ENCODE assay signal across 19 mouse cellular contexts in the genomic region with DNA sequence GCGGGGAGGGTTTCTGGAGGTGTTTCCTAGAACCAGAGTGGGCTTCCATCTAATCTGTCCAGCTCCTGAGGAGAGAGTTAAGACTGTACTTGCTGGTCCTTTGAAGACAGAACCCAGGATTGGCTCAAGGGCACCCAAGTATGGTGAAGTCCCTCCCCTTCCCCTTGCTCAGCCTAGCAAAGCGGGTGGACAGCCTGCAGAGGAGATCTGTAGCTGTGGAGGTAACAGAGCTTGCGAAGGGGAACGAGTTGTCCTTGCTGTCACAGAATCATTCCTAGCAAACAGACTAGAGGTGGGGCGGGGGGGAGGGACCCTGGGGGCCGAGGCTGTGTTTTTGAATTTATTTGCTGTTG. TPM values are rescaled to one million over a fixed set of nuclear protein-coding genes. Genes with fewer than 3 reads are reported as not detected.
A peak's percentile ranks its signal among the peaks of the same experiment; 100 is the strongest.
DNase-seq lines count a peak whose midpoint lies in the region; ATAC-seq and TF ChIP-seq lines count a peak whose summit lies in the region.
"Had no signal": no experiment of that assay in that cellular context is flagged by ENCODE, and none has a peak within 500 bp of the region (broad histone marks: within the 10 kb centered on the region; RNA-seq: fewer than 3 reads in every experiment).

No protein-coding gene starts in this region.

- dilution Hi-C loops in CH12.LX (cut with MboI; ENCODE audit: extremely low pct_ligation_motif_present, extremely low pct_unique_long_range_greater_than_20kb, low sequenced_read_pairs), result no loop called here

- no peak for TF ChIP-seq CTCF in CH12.LX (conservative IDR thresholded peaks at IDR 0.05 in 1 of 2, IDR thresholded peaks at IDR 0.05 in 1 of 2; ENCODE audit: low read depth in 2 of 2, low read length in 2 of 2)
- TF ChIP-seq CTCF in kidney, postnatal 0 days (IDR thresholded peaks at IDR 0.05; ENCODE audit: low read depth), result no peak

- no peak overlapping the region for H3K9ac ChIP-seq in kidney, embryonic 14.5 days (ENCODE audit: low read depth, low read length)
- no peak overlapping the region for H3K9ac ChIP-seq in CH12.LX (ENCODE audit: insufficient read depth, low read depth)
- H3K9ac ChIP-seq in kidney, postnatal 0 days (ENCODE audit: low read depth, low read length), result no peak overlapping the region
- H3K9ac ChIP-seq: heart, embryonic 13.5 days; hindbrain, embryonic 14.5 days had no signal

- in situ Hi-C loops in CH12.LX (cut with MboI; ENCODE audit: low pct_ligation_motif_present, low pct_unique_long_range_greater_than_20kb, low sequenced_read_pairs), result no loop called here

- TF ChIP-seq RAD21 in CH12.LX (IDR thresholded peaks at IDR 0.05; ENCODE audit: low read depth, low read length), result no peak

- no peak for DNase-seq in kidney, adult 9 months
- DNase-seq in A20 (ENCODE audit: low read depth, low spot score) (peak; percentile 16), CH12.LX (ENCODE audit: extremely low read depth) (peak; percentile 53)
- peak; percentile 65 for DNase-seq in kidney, postnatal 0 days (ENCODE audit: low spot score)
- no peak for DNase-seq in urinary bladder, adult 2 months (ENCODE audit: low spot score)
- no peak for DNase-seq in left cerebral cortex, adult 8-10 months (ENCODE audit: low spot score in 2 of 2)
- DNase-seq in forebrain, embryonic 10.5 days (ENCODE audit: extremely low spot score, low spot score), result no peak
- DNase-seq: adrenal gland, postnatal 14 days; cerebellum, postnatal 10 days; gastrocnemius, postnatal 36 days; heart, postnatal 4 days had no signal

- H3K4me1 ChIP-seq in kidney, embryonic 14.5 days (ENCODE audit: control insufficient read depth, insufficient read depth, low read length), result no peaks in the 10 kb centered on the region
- peaks cover 20 to 49% of the 10 kb centered on the region in 2 experiments for H3K4me1 ChIP-seq in CH12.LX (ENCODE audit: control insufficient read depth in 1 of 2, insufficient read depth in 2 of 2)
- peaks cover 15% of the 10 kb centered on the region; the same call in 1 of the 2 replicates for H3K4me1 ChIP-seq in kidney, postnatal 0 days (replicated peaks; ENCODE audit: insufficient read depth, low read length)
- peaks cover 26% of the 10 kb centered on the region for H3K4me1 ChIP-seq in forebrain, embryonic 10.5 days
- H3K4me1 ChIP-seq: heart, embryonic 13.5 days had no signal

- no peak for TF ChIP-seq EP300 in CH12.LX (IDR thresholded peaks at IDR 0.05; ENCODE audit: low read length)

- TF ChIP-seq POLR2A in CH12.LX (IDR thresholded peaks at IDR 0.05; ENCODE audit: low read depth, low read length), result no peak

- H3K27ac ChIP-seq in kidney, embryonic 14.5 days (ENCODE audit: low read depth, low read length), result no peak overlapping the region
- H3K27ac ChIP-seq in CH12.LX (ENCODE audit: insufficient read depth, low read depth), result no peak overlapping the region
- H3K27ac ChIP-seq in kidney, postnatal 0 days, result peak overlapping the region; percentile 31; the same call in 1 of the 2 replicates
- no peak overlapping the region for H3K27ac ChIP-seq in forebrain, embryonic 10.5 days
- H3K27ac ChIP-seq: embryonic facial prominence, embryonic 10.5 days; heart, embryonic 13.5 days; hindbrain, embryonic 14.5 days had no signal

- H3K4me3 ChIP-seq in kidney, embryonic 14.5 days (ENCODE audit: low read length), result no peak overlapping the region
- H3K4me3 ChIP-seq in CH12.LX (replicated peaks in 1 of 3; ENCODE audit: low read depth in 2 of 3, low read length in 2 of 3, poor library complexity in 1 of 3), result peak overlapping the region in 1 of 3 experiments; percentile 44
- H3K4me3 ChIP-seq in kidney, postnatal 0 days (replicated peaks; ENCODE audit: low read depth, low read length), result no peak overlapping the region
- H3K4me3 ChIP-seq in forebrain, embryonic 10.5 days, result no peak overlapping the region
- H3K4me3 ChIP-seq: embryonic facial prominence, embryonic 10.5 days; heart, embryonic 13.5 days had no signal

- H3K4me2 ChIP-seq in kidney, embryonic 14.5 days (replicated peaks; ENCODE audit: low read depth, low read length), result peak overlapping the region; percentile 3; the same call in 1 of the 2 replicates
- peak overlapping the region; percentile 92 for H3K4me2 ChIP-seq in CH12.LX (ENCODE audit: insufficient read depth, low read depth, poor library complexity, severe bottlenecking)
- H3K4me2 ChIP-seq in kidney, postnatal 0 days (ENCODE audit: low read length), result peak overlapping the region; percentile 30
- H3K4me2 ChIP-seq: heart, embryonic 13.5 days; hindbrain, embryonic 14.5 days had no signal

- peak; percentile 56; the same call in 1 of the 2 replicates for ATAC-seq in kidney, embryonic 14.5 days (ENCODE audit: low FRiP score, low TSS enrichment)
- peak; percentile 48; the same call in 1 of the 2 replicates for ATAC-seq in kidney, postnatal 0 days (replicated peaks; ENCODE audit: low FRiP score, low read depth)
- ATAC-seq: activated CD4-positive, CD25-positive, alpha-beta regulatory T cell, adult 4 months; forebrain, embryonic 14.5 days had no signal

- 42% methylated on average over 6 of the region's 6 CpGs for WGBS in kidney, embryonic 14.5 days
- WGBS in kidney, postnatal 0 days, result 40% methylated on average over 6 of the region's 6 CpGs
- 75% methylated on average over 6 of the region's 6 CpGs for WGBS in forebrain, embryonic 10.5 days

- H3K79me2 ChIP-seq in CH12.LX (replicated peaks; ENCODE audit: control insufficient read depth, extremely low read depth, insufficient read depth, poor library complexity, severe bottlenecking), result no peaks in the 10 kb centered on the region

- H3K27me3 ChIP-seq in kidney, embryonic 14.5 days (ENCODE audit: control insufficient read depth, insufficient read depth, low read length), result no peaks in the 10 kb centered on the region
- no peaks in the 10 kb centered on the region for H3K27me3 ChIP-seq in CH12.LX (replicated peaks)
- H3K27me3 ChIP-seq in kidney, postnatal 0 days (ENCODE audit: insufficient read depth, low read length), result no peaks in the 10 kb centered on the region
- H3K27me3 ChIP-seq in forebrain, embryonic 10.5 days (ENCODE audit: poor library complexity, severe bottlenecking), result peaks cover 49% of the 10 kb centered on the region

- no peaks in the 10 kb centered on the region for H3K36me3 ChIP-seq in kidney, embryonic 14.5 days (ENCODE audit: control insufficient read depth, insufficient read depth, low read length)
- H3K36me3 ChIP-seq in CH12.LX (replicated peaks in 1 of 2; ENCODE audit: control insufficient read depth in 1 of 2, insufficient read depth in 1 of 2, low read length in 1 of 2), result peaks cover 0 to 7% of the 10 kb centered on the region in 2 experiments
- no peaks in the 10 kb centered on the region for H3K36me3 ChIP-seq in kidney, postnatal 0 days (ENCODE audit: insufficient read depth, low read length)
- H3K36me3 ChIP-seq in forebrain, embryonic 10.5 days (replicated peaks), result no peaks in the 10 kb centered on the region
- H3K36me3 ChIP-seq: embryonic facial prominence, embryonic 10.5 days; heart, embryonic 13.5 days had no signal

- H3K9me3 ChIP-seq in kidney, embryonic 14.5 days (ENCODE audit: control insufficient read depth, low read length), result no peaks in the 10 kb centered on the region
- no peaks in the 10 kb centered on the region for H3K9me3 ChIP-seq in CH12.LX (replicated peaks; ENCODE audit: low read length)
- H3K9me3 ChIP-seq in kidney, postnatal 0 days (replicated peaks; ENCODE audit: low read length), result no peaks in the 10 kb centered on the region
- H3K9me3 ChIP-seq in forebrain, embryonic 10.5 days, result no peaks in the 10 kb centered on the region
- H3K9me3 ChIP-seq: embryonic facial prominence, embryonic 10.5 days; heart, embryonic 13.5 days had no signal

TF ChIP-seq in CH12.LX, 34 proteins besides CTCF, POLR2A, EP300 and RAD21:
- TF ChIP-seq USF1 (IDR thresholded peaks at IDR 0.05; ENCODE audit: low read depth, low read length), result no peak
- no peak for TF ChIP-seq UBTF (IDR thresholded peaks at IDR 0.05; ENCODE audit: low read depth, low read length)
- TF ChIP-seq CHD1 (IDR thresholded peaks at IDR 0.05; ENCODE audit: low read depth, low read length), result no peak
- TF ChIP-seq JUN (IDR thresholded peaks at IDR 0.05; ENCODE audit: insufficient read depth, low read depth, low read length), result no peak
- no peak for TF ChIP-seq MYC (IDR thresholded peaks at IDR 0.05; ENCODE audit: low read depth, low read length)
- TF ChIP-seq ZC3H11A (IDR thresholded peaks at IDR 0.05; ENCODE audit: low read depth, low read length), result no peak

RNA-seq across cellular contexts. Expression of a gene that starts 0.9 kb away (rescaled TPM):
- 0.21 and 0.35 TPM in 2 replicates for polyA plus RNA-seq in kidney, embryonic 14.5 days (2014; fragmentation: Nextera tagmentation; extraction: Ambion mirVana)
- total RNA-seq in CH12.LX (2012; rRNA removed), result 0.50 and 0.55 TPM in 2 replicates
- 2.5 and 3.7 TPM in 2 replicates for total RNA-seq in CH12.LX (2014; rRNA removed)
- polyA plus RNA-seq in CH12.LX (2012; ENCODE audit: insufficient read length, low read depth), result 2.5 and 2.8 TPM in 2 replicates
- polyA plus RNA-seq in kidney, postnatal 0 days (2015; fragmentation: Nextera tagmentation; extraction: Ambion mirVana), result 4.1 and 5.5 TPM in 2 replicates
- 0.12 and 0.25 TPM in 2 replicates for polyA plus RNA-seq in urinary bladder, adult 2 months (2012; rRNA removed)
- 1 to 10 TPM in 3 of 4 experiments, under 1 TPM in 1; 0.88 to 1.6 (median 1.4) TPM for total RNA-seq in left cerebral cortex, adult 8-10 months (2022)
- 0.19 TPM in 1 of 2 replicates, not detected in the other for polyA plus RNA-seq in forebrain, embryonic 10.5 days (2016; fragmentation: Nextera tagmentation; extraction: Ambion mirVana)
- polyA plus RNA-seq: activated CD4-positive, CD25-positive, alpha-beta regulatory T cell, adult 4 months; heart, embryonic 13.5 days; heart, postnatal 0 days had no signal

RNA-seq across cellular contexts. Expression of a gene that starts 43.7 kb away (rescaled TPM):
- 9.8 and 13.4 TPM in 2 replicates for polyA plus RNA-seq in kidney, embryonic 14.5 days (2014; fragmentation: Nextera tagmentation; extraction: Ambion mirVana)
- total RNA-seq in CH12.LX (2012; rRNA removed), result 9.6 and 12.3 TPM in 2 replicates
- 12.7 and 15.4 TPM in 2 replicates for total RNA-seq in CH12.LX (2014; rRNA removed)
- polyA plus RNA-seq in CH12.LX (2012; ENCODE audit: insufficient read length, low read depth), result 17.4 and 21.5 TPM in 2 replicates
- 43.8 and 47.6 TPM in 2 replicates for polyA plus RNA-seq in kidney, postnatal 0 days (2015; fragmentation: Nextera tagmentation; extraction: Ambion mirVana)
- 0.40 and 1.2 TPM in 2 replicates for polyA plus RNA-seq in urinary bladder, adult 2 months (2012; rRNA removed)
- 10 to 100 TPM; 12.6 to 17.6 (median 15.8) TPM for total RNA-seq in left cerebral cortex, adult 8-10 months (2022)
- 1.5 and 2.4 TPM in 2 replicates for polyA plus RNA-seq in forebrain, embryonic 10.5 days (2016; fragmentation: Nextera tagmentation; extraction: Ambion mirVana)
- polyA plus RNA-seq: Patski had no signal

Comparison
In these comparisons a context has a peak if more than half of its experiments do, and no peak if none do; other contexts are left out.
1. DNase-seq: peak in A20 (single experiment), CH12.LX (single experiment) and kidney, postnatal 0 days (single experiment); none in kidney, adult 9 months (single experiment), urinary bladder, adult 2 months (single experiment), left cerebral cortex, adult 8-10 months (0 of 2) and forebrain, embryonic 10.5 days (single experiment).
2. H3K4me2 ChIP-seq: peak in every context shown above with its lines; median percentile 92 in CH12.LX; 30 in kidney, postnatal 0 days; 3 in kidney, embryonic 14.5 days.